Mouse (Mus musculus): ENCODE measurements around the gene Tcea3.

DNA sequence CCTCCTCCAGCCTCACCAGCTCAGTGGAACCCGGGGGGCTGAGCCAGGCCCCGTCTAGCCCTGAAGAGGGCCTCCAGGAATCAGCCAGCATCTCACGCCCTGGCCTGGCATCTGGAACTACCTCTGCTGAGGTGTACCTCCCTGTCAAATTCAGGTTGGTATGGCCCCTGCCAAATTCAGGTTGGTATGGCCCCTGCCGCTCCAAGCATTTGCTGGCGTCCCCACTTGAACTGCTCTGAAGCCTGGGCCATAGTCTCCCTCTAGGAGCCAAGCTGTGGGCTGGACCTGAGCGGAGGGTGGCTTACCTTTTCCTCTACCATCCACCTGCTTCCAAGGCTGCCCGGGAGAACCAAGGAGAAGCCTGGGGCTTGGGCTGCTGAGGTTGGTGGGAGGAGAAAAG lies 4.8 kb upstream of the Tcea3 start:
- TF ChIP-seq CTCF (IDR thresholded peaks at IDR 0.05): no peak
- no peak for TF ChIP-seq POLR2A (IDR thresholded peaks at IDR 0.05; ENCODE audit: insufficient read depth, low read depth, low read length)
